Comparison of ENCODE assay signal across 9 mouse cellular contexts in genomic region chr5:16309168-16310006, GRCm38 (mm10).
DNase-seq lines count a peak whose midpoint lies in the region; ATAC-seq lines count a peak whose summit lies in the region.
"Had no signal": no experiment of that assay in that cellular context is flagged by ENCODE, and none has a peak within 500 bp of the region (broad histone marks: within the 10 kb centered on the region; RNA-seq: fewer than 3 reads in every experiment).

No protein-coding gene starts in this region.

- H3K36me3 ChIP-seq in heart, embryonic 11.5 days (ENCODE audit: control insufficient read depth, insufficient read depth, low read length), result no peaks in the 10 kb centered on the region
- no peaks in the 10 kb centered on the region for H3K36me3 ChIP-seq in intestine, embryonic 15.5 days
- no peaks in the 10 kb centered on the region for H3K36me3 ChIP-seq in midbrain, embryonic 13.5 days

- no peaks in the 10 kb centered on the region for H3K27me3 ChIP-seq in heart, embryonic 11.5 days (ENCODE audit: control insufficient read depth, insufficient read depth, low read length)
- no peaks in the 10 kb centered on the region for H3K27me3 ChIP-seq in intestine, embryonic 15.5 days (replicated peaks)
- H3K27me3 ChIP-seq in midbrain, embryonic 13.5 days, result no peaks in the 10 kb centered on the region
- H3K27me3 ChIP-seq: megakaryocyte, embryonic 14.5 days had no signal

- H3K27ac ChIP-seq in heart, embryonic 11.5 days (ENCODE audit: low read depth, low read length), result no peak overlapping the region
- no peak overlapping the region for H3K27ac ChIP-seq in intestine, embryonic 15.5 days
- H3K27ac ChIP-seq in midbrain, embryonic 13.5 days, result no peak overlapping the region

- H3K4me1 ChIP-seq in heart, embryonic 11.5 days (ENCODE audit: control insufficient read depth, insufficient read depth, low read length), result no peaks in the 10 kb centered on the region
- no peaks in the 10 kb centered on the region for H3K4me1 ChIP-seq in intestine, embryonic 15.5 days (replicated peaks)
- no peaks in the 10 kb centered on the region for H3K4me1 ChIP-seq in midbrain, embryonic 13.5 days (replicated peaks)

- H3K9ac ChIP-seq in heart, embryonic 11.5 days (ENCODE audit: low read depth, low read length), result no peak overlapping the region
- H3K9ac ChIP-seq in intestine, embryonic 15.5 days, result no peak overlapping the region
- no peak overlapping the region for H3K9ac ChIP-seq in midbrain, embryonic 13.5 days (replicated peaks)

- H3K9me3 ChIP-seq in heart, embryonic 11.5 days (replicated peaks; ENCODE audit: control insufficient read depth, low read length), result no peaks in the 10 kb centered on the region
- H3K9me3 ChIP-seq in intestine, embryonic 15.5 days, result no peaks in the 10 kb centered on the region
- H3K9me3 ChIP-seq in midbrain, embryonic 13.5 days, result no peaks in the 10 kb centered on the region
- H3K9me3 ChIP-seq: megakaryocyte, embryonic 14.5 days had no signal

- no peak for ATAC-seq in heart, embryonic 11.5 days (replicated peaks; ENCODE audit: insufficient number of reproducible peaks, low FRiP score, low TSS enrichment)
- peak; percentile 45; the same call in 1 of the 2 replicates for ATAC-seq in intestine, embryonic 15.5 days
- peak; percentile 83 for ATAC-seq in midbrain, embryonic 13.5 days

- H3K4me3 ChIP-seq in heart, embryonic 11.5 days (ENCODE audit: low read depth, low read length), result no peak overlapping the region
- H3K4me3 ChIP-seq in intestine, embryonic 15.5 days (replicated peaks), result no peak overlapping the region
- no peak overlapping the region for H3K4me3 ChIP-seq in midbrain, embryonic 13.5 days (replicated peaks)
- H3K4me3 ChIP-seq: megakaryocyte, embryonic 14.5 days had no signal

- 43% methylated on average over 7 of the region's 7 CpGs for WGBS in heart, embryonic 11.5 days (ENCODE audit: insufficient replicate concordance)
- WGBS in intestine, embryonic 15.5 days, result 40% methylated on average over 7 of the region's 7 CpGs
- WGBS in midbrain, embryonic 13.5 days, result 42% methylated on average over 7 of the region's 7 CpGs

- no peak overlapping the region for H3K4me2 ChIP-seq in heart, embryonic 11.5 days
- H3K4me2 ChIP-seq in intestine, embryonic 15.5 days (replicated peaks), result no peak overlapping the region
- H3K4me2 ChIP-seq in midbrain, embryonic 13.5 days (replicated peaks), result no peak overlapping the region

- DNase-seq in heart, adult 18-20 months, result peak; percentile 37 to 77
- peak; percentile 50 for DNase-seq in cerebellum, adult 8-10 months
- DNase-seq in frontal cortex, postnatal 10 days (ENCODE audit: low spot score in 2 of 2), result peak; percentile 22 to 63
- peak; percentile 30 to 58 for DNase-seq in left cerebral cortex, adult 8-10 months (ENCODE audit: low spot score in 2 of 2)
- DNase-seq in spleen, postnatal 4 days (ENCODE audit: low spot score in 2 of 2), result peak; percentile 27 to 66
